Mouse (Mus musculus): ENCODE measurements around the gene Skint7.
"Not testable (repeated sequence)": the region's sequence is repeated elsewhere in the genome, so short reads cannot be mapped to it uniquely, and the experiment has no call there.

Gene Skint7

GRCm38 (mm10) chr4:111972623-111973022 is at the start of gene Skint7:
TSS of gene Skint7 (plus strand) at chr4:111972923.
- no peak for DNase-seq (ENCODE audit: low read depth, low spot score)

DNA sequence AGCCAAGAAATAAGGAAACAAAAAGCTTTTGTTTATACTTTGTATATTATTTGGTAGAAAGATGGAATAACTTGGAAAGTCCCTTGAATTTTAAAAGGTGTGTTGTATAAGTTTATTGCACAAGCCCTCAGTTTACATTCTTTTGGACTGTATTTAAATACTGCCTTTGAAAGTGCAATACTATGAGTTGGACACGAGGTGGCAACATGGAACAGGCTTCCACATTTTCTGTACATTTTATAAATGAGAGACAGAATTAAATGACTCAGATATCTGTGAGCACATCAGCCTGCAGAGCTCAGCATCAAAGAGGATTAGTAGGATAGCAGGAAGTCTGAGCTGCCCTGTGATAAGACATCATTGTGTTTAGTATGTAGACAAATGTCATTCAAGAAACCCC is 11.4 kb upstream of the Skint7 start:
- DNase-seq (ENCODE audit: low read depth, low spot score), result no peak

- DNase-seq (ENCODE audit: low read depth, low spot score), result not testable (repeated sequence)
Observed at GRCm38 (mm10) chr4:111963241-111963640, 9.5 kb upstream of the Skint7 start.

DNA sequence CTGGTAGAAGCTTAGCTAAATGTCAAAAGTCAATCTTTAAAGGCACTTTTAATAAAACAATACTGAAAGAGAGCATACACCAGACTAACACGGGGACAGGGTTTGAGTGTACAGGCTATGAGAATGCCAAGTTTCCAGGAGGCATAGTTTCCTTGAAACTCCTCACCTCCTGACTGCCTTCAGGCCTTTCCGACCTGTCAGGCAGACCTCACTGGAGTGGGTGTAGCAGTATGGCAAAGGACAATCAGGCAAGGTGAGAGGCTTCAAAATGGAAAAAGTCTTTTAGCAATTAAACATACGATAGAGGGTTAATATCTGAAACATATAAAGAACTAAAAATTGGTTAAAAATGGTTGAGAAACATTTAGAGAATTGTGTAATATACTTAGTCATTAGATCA is 9.1 kb upstream of the Skint7 start:
- no peak for DNase-seq (ENCODE audit: low read depth, low spot score)

GRCm38 (mm10) chr4:112005969-112006368 is 33.2 kb downstream of the Skint7 start, which contains the start of gene Skint1:
TSS of gene Skint1 (plus strand) at chr4:112006269.
- DNase-seq (ENCODE audit: low read depth, low spot score), result no peak

All from embryo, embryonic 11.5 days (tissue).